Mouse (Mus musculus) ovary, postnatal 36 days (tissue): ENCODE results near the gene Gabra5.

Experiments
- DNase-seq: peaks from one replicate; pipeline ENCODE4 v3.0.0; 2022; ENCODE audit warnings: low spot score, mixed read lengths

Gene Gabra5

DNA sequence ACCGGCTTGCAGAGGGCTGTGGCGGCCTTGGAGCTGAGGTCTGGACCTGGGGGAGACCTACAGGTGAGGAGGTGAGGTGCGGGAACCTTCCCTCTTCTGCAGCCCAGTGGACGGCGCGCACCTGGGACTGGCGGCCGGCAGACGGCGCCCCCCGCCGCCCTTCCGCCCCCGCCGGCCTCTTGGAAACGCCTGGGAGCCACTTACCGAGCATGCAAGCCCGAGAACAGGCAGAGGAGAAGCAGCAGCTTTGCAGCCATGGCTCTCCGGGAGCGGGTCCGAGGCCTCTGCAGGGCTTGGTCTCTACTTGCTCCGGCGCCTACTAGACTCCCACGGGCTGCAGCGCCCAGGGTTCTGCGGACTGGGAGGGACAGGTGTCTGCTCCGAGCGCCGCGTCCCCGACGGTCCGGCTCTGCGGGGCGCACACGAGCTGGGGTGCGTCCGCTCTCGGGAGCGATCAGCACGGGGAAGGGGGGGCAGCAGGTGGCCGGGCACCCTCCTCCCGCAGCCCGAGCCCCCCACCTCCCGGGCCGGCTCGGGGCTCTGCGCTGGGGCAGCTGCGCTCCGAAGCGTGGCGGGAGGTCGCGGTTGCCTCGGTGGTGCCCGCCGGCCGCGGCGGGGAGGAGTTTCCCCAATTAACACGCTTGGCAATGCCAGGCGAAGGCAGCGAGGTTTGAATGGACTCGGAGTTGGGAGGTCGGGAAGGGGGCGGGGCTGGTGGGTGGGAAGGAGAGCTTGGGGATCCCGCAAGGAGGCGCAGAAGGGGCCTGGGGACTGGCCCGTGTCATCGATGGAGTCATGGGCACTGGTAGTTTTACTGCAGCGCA lies 123.1 kb downstream of the Gabra5 start, which contains the start of gene Gabrg3:
Gene Gabrg3, minus strand, starts transcription at position 672 of the 824 bp plus-strand sequence.
- DNase-seq = no peak

GRCm38 (mm10) chr7:57384112-57384511 lies 125.7 kb downstream of the Gabra5 start:
- no peak for DNase-seq

DNA sequence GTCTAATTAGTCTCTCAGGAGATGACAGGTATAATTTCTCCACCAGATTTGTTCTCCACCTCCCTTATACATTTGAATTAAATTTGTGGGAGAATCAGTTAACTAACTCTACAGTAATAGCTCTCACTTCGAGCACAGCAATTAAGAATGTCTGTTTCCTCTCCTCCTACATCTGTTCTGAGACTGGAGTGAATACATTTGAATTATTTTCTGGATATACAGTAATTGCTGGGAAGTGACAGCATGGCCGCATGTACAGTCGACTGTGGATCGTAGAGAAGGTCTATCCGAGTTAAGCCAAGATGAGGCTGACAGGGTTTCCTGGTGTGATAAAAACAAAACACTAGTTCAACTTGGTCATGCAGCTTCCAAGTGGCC lies 143.9 kb downstream of the Gabra5 start:
- DNase-seq = no peak

GRCm38 (mm10) chr7:57365134-57366012 lies 144.5 kb downstream of the Gabra5 start:
- no peak for DNase-seq

GRCm38 (mm10) chr7:57363812-57364211 lies 146.0 kb downstream of the Gabra5 start:
- DNase-seq = no peak

DNA sequence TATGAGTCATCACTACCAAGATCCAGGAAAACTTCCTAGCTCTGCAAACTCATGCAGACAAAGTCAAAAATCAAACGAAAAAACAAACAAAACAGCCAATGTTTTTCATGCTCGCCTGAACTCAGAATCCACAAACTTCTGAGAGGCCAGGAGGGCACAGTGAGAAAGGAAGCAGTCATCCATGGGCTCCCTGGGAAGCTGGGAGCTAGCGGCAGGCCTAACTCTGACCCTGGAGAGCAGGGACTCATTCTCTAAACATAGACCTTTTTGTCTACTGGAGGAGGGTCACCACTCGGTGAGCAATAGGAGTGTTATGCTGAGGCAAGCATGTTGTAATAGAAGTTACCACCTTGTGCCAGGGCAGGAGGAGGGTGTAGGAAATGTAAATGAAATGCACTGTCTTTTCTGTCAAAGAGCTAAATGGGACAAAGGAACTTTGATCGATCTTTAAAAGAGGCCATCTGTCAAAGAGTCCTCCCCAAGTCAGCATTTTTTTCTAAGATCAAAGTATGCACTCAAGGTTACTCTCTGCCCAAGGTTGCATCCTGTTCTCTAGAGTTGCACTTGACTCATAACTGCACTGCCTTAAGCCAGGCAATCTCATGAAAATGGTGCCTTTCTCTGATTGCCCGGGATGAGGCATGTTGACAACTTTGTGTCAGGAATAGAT lies 151.9 kb downstream of the Gabra5 start:
- no peak for DNase-seq
